Mouse (Mus musculus) midbrain, embryonic 13.5 days (tissue): ENCODE measurements at regions not wholly inside any gene's neighbourhood (a gene's known extent, or its start where the extent isn't known, plus 50 kb on each side); places are given as distances from the start of the nearest gene placed in this dataset.

ENCODE experiments used
- ATAC-seq: fragments of 200-750 bp; cut with Nextera tagmentation; 2 replicates; pipeline ENCODE4 v1.8.0; 2017; ENCODE audit warnings: mild to moderate bottlenecking, moderate TSS enrichment, moderate library complexity
- H3K27ac ChIP-seq: fragments of 300-500 bp; sonication (generic); 2 replicates; pipeline ENCODE4 v1.5.1; 2015; ENCODE audit warnings: inconsistent platforms, mild to moderate bottlenecking, moderate library complexity
- H3K27me3 ChIP-seq: fragments of 300-500 bp; sonication (generic); 2 replicates; pipeline ENCODE4 v1.6.1; 2015; ENCODE audit warnings: mild to moderate bottlenecking, inconsistent platforms
- H3K36me3 ChIP-seq: fragments of 300-500 bp; sonication (generic); 2 replicates; pipeline ENCODE4 v1.6.1; 2015; ENCODE audit warnings: mild to moderate bottlenecking, inconsistent platforms
- H3K4me1 ChIP-seq: fragments of 300-500 bp; sonication (generic); replicated peaks from 2 replicates; pipeline ENCODE4 v1.6.1; 2015; ENCODE audit warnings: inconsistent platforms
- H3K4me2 ChIP-seq: fragments of 300-500 bp; sonication (generic); replicated peaks from 2 replicates; pipeline ENCODE4 v1.6.1; 2015; ENCODE audit warnings: moderate library complexity, mild to moderate bottlenecking, inconsistent platforms
- H3K4me3 ChIP-seq: fragments of 300-500 bp; sonication (generic); replicated peaks from 2 replicates; pipeline ENCODE4 v1.5.1; 2015; ENCODE audit warnings: mild to moderate bottlenecking, inconsistent platforms
- H3K9ac ChIP-seq: fragments of 300-500 bp; sonication (generic); replicated peaks from 2 replicates; pipeline ENCODE4 v1.6.1; 2015; ENCODE audit warnings: mild to moderate bottlenecking, inconsistent platforms
- H3K9me3 ChIP-seq: fragments of 300-500 bp; sonication (generic); 2 replicates; pipeline ENCODE4 v1.6.1; 2016; ENCODE audit warnings: mild to moderate bottlenecking, inconsistent platforms
- WGBS: fragments of 180-500 bp; shearing (Covaris S2); methylation state at CpG from one replicate; pipeline ENCODE4 v1.1.7; 2015; 5-methylcytosine and 5-hydroxymethylcytosine counted together

DNA sequence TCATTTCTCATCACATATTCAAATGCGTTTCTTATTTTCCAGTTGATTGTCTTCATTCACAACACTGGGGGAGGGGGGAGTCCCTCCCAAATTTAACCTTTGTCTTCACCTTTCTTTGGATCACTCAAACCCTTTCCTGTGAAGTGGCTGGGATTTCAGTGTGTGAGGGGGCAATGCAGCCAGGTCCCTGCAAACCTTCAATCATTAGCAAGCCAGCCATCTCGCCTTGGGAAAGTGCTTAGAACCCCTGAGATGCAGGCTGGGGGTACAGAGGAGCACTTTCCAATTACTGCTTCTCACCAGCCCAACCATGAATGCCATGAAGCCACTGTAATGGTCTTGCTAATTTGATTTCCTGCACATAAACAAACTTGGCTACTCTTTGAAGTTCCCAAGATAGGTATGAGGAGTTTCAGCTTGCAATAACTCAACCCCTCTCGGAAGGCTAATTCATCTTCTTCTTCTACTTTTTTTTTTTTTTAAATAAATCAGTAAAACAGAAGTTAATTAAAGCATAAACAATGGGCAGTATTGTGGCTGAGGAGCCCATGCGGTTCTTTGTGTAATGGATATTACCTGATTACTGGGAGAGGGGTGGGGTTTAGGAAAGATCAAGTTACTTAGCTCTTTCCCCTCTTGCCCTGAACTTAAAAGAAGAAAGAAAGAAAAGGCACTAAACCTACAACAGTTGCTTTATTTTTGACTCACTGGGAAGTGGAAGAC lies 486.3 kb downstream of the 1700129C05Rik start:
- Histone ChIP-seq H3K36me3 (no peaks in the 10 kb centered on the region), H3K4me3 (no peak overlapping the region), H3K27me3 (no peaks in the 10 kb centered on the region), H3K27ac (no peak overlapping the region), H3K9ac (no peak overlapping the region), H3K4me2 (no peak overlapping the region), H3K9me3 (no peaks in the 10 kb centered on the region), H3K4me1 (peaks cover 6% of the 10 kb centered on the region)
- WGBS: 16% methylated on average over 4 of the region's 4 CpGs
- ATAC-seq: no peak

GRCm38 (mm10) chr14:58653026-58653425 lies 489.7 kb downstream of the 1700129C05Rik start:
- no peaks in the 10 kb centered on the region for H3K9me3 ChIP-seq
- H3K9ac ChIP-seq: no peak overlapping the region
- 94% methylated on average over 1 of the region's 1 CpGs for WGBS
- ATAC-seq: no peak
- H3K27me3 ChIP-seq: no peaks in the 10 kb centered on the region
- H3K4me2 ChIP-seq: no peak overlapping the region
- H3K4me1 ChIP-seq: peaks cover 10% of the 10 kb centered on the region
- H3K4me3 ChIP-seq: no peak overlapping the region
- H3K36me3 ChIP-seq: no peaks in the 10 kb centered on the region
- no peak overlapping the region for H3K27ac ChIP-seq

DNA sequence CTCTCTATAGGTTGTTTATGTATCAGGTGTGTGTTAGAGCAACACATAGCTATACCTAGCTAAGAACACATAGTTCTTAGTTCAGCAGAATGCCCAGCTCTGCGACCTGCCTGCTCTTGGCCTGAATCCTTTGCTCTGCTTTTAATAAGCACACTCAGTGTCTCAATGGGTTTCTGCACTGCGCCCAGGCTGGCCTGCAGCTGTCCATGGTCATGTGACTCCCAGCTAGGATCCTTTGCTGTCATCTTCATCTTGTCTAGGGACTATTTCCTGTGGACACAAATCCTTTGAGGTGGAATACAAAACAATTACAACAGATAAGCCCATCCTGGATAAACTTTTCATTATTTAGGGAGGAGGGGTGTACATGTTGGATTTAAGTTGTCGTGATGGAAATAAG lies 490.7 kb downstream of the 1700129C05Rik start:
- ATAC-seq: no peak
- Histone ChIP-seq H3K27ac (no peak overlapping the region), H3K4me3 (no peak overlapping the region), H3K9ac (no peak overlapping the region), H3K9me3 (no peaks in the 10 kb centered on the region), H3K4me1 (peaks cover 10% of the 10 kb centered on the region), H3K36me3 (no peaks in the 10 kb centered on the region), H3K27me3 (no peaks in the 10 kb centered on the region), H3K4me2 (no peak overlapping the region)
- 75% methylated on average over 3 of the region's 3 CpGs for WGBS

GRCm38 (mm10) chr14:58651210-58651609 lies 491.5 kb downstream of the 1700129C05Rik start:
- ATAC-seq: no peak
- H3K27ac ChIP-seq: no peak overlapping the region
- no peaks in the 10 kb centered on the region for H3K36me3 ChIP-seq
- no peak overlapping the region for H3K9ac ChIP-seq
- no peaks in the 10 kb centered on the region for H3K27me3 ChIP-seq
- H3K4me3 ChIP-seq: no peak overlapping the region
- H3K9me3 ChIP-seq: no peaks in the 10 kb centered on the region
- H3K4me2 ChIP-seq: no peak overlapping the region
- peaks cover 10% of the 10 kb centered on the region for H3K4me1 ChIP-seq
- 33% methylated on average over 6 of the region's 6 CpGs for WGBS

DNA sequence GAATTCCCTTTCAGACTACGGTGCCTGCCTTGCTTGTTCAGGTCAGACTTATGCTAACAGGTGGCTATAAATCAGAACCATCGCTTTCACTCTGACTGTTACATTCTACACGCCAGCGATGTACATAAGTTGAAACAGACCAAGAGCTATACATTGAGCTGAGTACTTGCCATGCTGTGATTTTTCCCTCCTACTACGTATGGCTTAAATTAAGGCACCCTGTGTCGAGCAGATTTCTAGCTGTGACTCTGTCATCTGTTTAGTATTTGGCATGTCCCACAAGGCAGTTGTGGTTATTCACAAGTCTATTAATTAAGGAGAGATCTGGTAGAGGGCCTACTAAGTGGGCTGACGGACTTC lies 504.4 kb downstream of the 1700129C05Rik start:
- Histone ChIP-seq H3K9ac (no peak overlapping the region), H3K4me3 (no peak overlapping the region), H3K36me3 (no peaks in the 10 kb centered on the region), H3K27me3 (peaks cover 29% of the 10 kb centered on the region), H3K9me3 (no peaks in the 10 kb centered on the region), H3K4me1 (peaks cover 17% of the 10 kb centered on the region), H3K4me2 (no peak overlapping the region), H3K27ac (no peak overlapping the region)
- 77% methylated on average over 7 of the region's 7 CpGs for WGBS
- no peak for ATAC-seq

- Histone ChIP-seq H3K9me3 (no peaks in the 10 kb centered on the region), H3K36me3 (no peaks in the 10 kb centered on the region), H3K9ac (no peak overlapping the region), H3K4me1 (peaks cover 17% of the 10 kb centered on the region), H3K4me2 (no peak overlapping the region), H3K27me3 (peaks cover 29% of the 10 kb centered on the region), H3K27ac (no peak overlapping the region), H3K4me3 (no peak overlapping the region)
- ATAC-seq: peak; percentile 75
- 31% methylated on average over 13 of the region's 13 CpGs for WGBS
Measured at GRCm38 (mm10) chr14:58637405-58638336, 505.0 kb downstream of the 1700129C05Rik start.

GRCm38 (mm10) chr14:58631221-58631620 lies 511.5 kb downstream of the 1700129C05Rik start:
- Histone ChIP-seq H3K4me2 (0 out of 2 replicates have a peak overlapping the region, but pooled peaks have one; percentile 16), H3K36me3 (no peaks in the 10 kb centered on the region), H3K27ac (no peak overlapping the region), H3K9me3 (no peaks in the 10 kb centered on the region), H3K4me3 (no peak overlapping the region), H3K27me3 (peaks cover 22% of the 10 kb centered on the region), H3K4me1 (peaks cover 14% of the 10 kb centered on the region; the same call in 1 of the 2 replicates), H3K9ac (no peak overlapping the region)
- peak; percentile 75 for ATAC-seq
- WGBS: 29% methylated on average over 9 of the region's 9 CpGs

- no peak for ATAC-seq
- no peak overlapping the region for H3K4me3 ChIP-seq
- peaks cover 11% of the 10 kb centered on the region; the same call in 1 of the 2 replicates for H3K4me1 ChIP-seq
- H3K27ac ChIP-seq: no peak overlapping the region
- 89% methylated on average over 2 of the region's 2 CpGs for WGBS
- H3K4me2 ChIP-seq: no peak overlapping the region
- H3K9me3 ChIP-seq: no peaks in the 10 kb centered on the region
- H3K36me3 ChIP-seq: no peaks in the 10 kb centered on the region
- no peak overlapping the region for H3K9ac ChIP-seq
- H3K27me3 ChIP-seq: no peaks in the 10 kb centered on the region; the same call in 1 of the 2 replicates
Measured at GRCm38 (mm10) chr14:58628266-58628665, 514.4 kb downstream of the 1700129C05Rik start.

DNA sequence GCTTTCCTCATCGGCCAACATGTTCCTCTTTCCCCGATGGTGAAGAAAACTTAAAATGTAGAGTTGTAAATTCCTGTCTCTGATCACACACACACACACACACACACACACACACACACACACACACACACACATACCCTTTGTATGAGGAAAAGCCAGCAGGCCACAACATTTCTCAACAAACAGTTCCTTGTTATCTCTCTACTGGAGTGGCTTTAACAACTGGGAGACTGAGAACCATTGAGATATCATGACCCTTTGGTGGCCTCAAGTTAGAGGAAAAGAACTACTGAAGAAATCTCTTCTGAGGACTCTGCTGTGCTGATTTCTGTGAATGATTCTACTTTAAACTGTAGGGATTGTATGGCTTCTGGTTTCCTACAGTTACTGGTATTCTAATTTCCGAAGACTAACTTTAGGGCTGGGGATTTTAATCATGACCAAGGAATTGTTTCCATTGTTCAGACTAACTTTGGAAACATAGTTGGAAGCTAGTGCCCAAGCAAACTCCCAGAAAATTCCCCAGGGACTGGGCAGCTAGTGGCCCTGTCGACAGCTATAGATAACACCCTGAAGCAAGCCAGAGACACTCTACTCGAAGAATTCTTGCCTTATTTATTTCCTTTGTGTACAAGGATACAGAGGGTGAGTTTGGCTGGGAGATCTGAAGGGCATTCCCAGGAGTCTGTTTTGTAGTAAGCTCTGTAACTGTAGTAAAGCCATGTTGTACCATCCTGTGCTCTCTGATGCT lies 516.0 kb downstream of the 1700129C05Rik start:
- Histone ChIP-seq H3K4me1 (peaks cover 11% of the 10 kb centered on the region; the same call in 1 of the 2 replicates), H3K27me3 (no peaks in the 10 kb centered on the region), H3K27ac (no peak overlapping the region), H3K9ac (no peak overlapping the region), H3K36me3 (no peaks in the 10 kb centered on the region), H3K4me3 (no peak overlapping the region), H3K4me2 (no peak overlapping the region), H3K9me3 (no peaks in the 10 kb centered on the region)
- 88% methylated on average over 5 of the region's 5 CpGs for WGBS
- no peak for ATAC-seq

DNA sequence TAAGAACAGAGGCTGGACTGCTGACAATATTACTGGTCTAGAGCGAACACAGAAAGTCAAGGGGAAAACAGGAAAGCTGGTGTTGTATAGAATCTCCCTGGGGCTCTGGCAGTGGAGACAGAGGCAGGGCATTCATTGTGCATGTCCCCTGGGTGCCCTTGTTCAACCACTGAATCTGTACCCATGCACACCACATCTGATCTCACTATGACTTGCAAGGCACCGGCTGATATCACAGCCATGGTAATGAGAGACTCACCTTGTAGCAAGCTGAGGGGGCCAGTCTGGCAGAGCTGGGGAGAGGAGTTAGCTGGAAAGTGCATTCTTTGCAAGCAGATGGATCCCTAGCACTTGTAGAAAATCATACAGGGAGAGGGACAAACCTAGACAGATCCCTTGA lies 522.5 kb downstream of the 1700129C05Rik start:
- Histone ChIP-seq H3K36me3 (no peaks in the 10 kb centered on the region), H3K27ac (no peak overlapping the region), H3K9ac (no peak overlapping the region), H3K4me2 (no peak overlapping the region), H3K9me3 (no peaks in the 10 kb centered on the region), H3K27me3 (no peaks in the 10 kb centered on the region), H3K4me1 (no peaks in the 10 kb centered on the region), H3K4me3 (no peak overlapping the region)
- ATAC-seq: no peak
- WGBS: 91% methylated on average over 2 of the region's 2 CpGs

DNA sequence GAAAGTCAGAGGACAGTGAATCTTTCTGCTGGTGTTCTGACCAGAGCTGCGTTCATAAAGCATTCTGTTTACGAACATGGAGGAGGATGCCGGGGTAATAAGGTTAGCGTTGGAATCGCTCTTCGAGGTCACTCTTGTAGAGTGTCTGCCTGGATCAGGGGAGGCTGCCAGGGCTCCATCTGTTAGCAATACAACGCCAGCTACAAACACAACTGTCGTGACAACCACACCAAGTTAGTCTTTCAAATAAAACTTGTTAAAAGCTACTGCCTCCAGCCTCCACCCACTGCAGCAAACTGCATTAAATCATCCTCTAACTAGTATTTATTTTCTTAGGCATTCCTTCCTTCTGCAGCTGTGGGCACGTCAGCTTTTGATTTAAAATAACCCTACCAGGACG lies 525.0 kb downstream of the 1700129C05Rik start:
- no peak overlapping the region for H3K4me3 ChIP-seq
- H3K9me3 ChIP-seq: no peaks in the 10 kb centered on the region
- no peaks in the 10 kb centered on the region for H3K27me3 ChIP-seq
- no peak overlapping the region for H3K9ac ChIP-seq
- ATAC-seq: no peak
- H3K27ac ChIP-seq: no peak overlapping the region
- no peak overlapping the region for H3K4me2 ChIP-seq
- WGBS: 87% methylated on average over 10 of the region's 10 CpGs
- no peaks in the 10 kb centered on the region for H3K36me3 ChIP-seq
- no peaks in the 10 kb centered on the region for H3K4me1 ChIP-seq

DNA sequence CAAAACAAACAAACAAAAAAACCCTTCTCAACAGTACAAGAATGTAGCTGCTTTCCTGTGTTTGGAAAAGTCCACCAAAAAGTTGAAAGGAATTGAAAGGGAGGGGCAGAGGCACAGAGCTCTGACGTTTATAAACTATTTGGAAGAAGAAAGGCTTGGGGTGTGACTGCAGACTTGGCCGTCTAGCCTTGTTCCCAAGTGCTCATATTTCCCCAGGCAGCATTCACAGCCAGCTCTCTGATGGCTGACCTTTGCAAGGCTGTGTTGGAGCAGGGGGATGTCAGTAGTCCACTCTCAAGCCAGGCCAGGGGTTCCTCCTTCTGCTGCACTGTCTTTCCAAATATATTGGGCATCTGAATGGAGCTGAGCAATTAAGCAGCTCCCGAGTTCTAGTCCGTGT lies 534.5 kb downstream of the 1700129C05Rik start:
- no peaks in the 10 kb centered on the region for H3K36me3 ChIP-seq
- WGBS: 71% methylated on average over 4 of the region's 4 CpGs
- no peak overlapping the region for H3K4me3 ChIP-seq
- H3K4me2 ChIP-seq: no peak overlapping the region
- H3K9me3 ChIP-seq: no peaks in the 10 kb centered on the region
- no peaks in the 10 kb centered on the region for H3K27me3 ChIP-seq
- H3K4me1 ChIP-seq: no peaks in the 10 kb centered on the region
- H3K27ac ChIP-seq: no peak overlapping the region
- no peak for ATAC-seq
- no peak overlapping the region for H3K9ac ChIP-seq
